Mouse (Mus musculus): Measurements from ENCODE around the gene Epb41l2. TPM values are rescaled to one million over a fixed set of nuclear protein-coding genes. Genes with fewer than 3 reads are reported as not detected.

Epb41l2 gene
- polyA plus RNA-seq, 1 experiment = 121 TPM

GRCm38 (mm10) chr10:25437586-25438298 lies 78.1 kb downstream of the Epb41l2 start:
- TF ChIP-seq POLR2A (IDR thresholded peaks at IDR 0.05; ENCODE audit: extremely low read depth, insufficient read depth, low read length) (no peak), CTCF (IDR thresholded peaks at IDR 0.05; ENCODE audit: extremely low read depth, insufficient read depth, low read length) (no peak)
- H3K4me1 ChIP-seq (ENCODE audit: control insufficient read depth, insufficient read depth, low read length) = peaks cover 1% of the 10 kb centered on the region; the same call in 1 of the 2 replicates
- H3K4me3 ChIP-seq (ENCODE audit: insufficient read depth, low read length) = no peak overlapping the region
- H3K27ac ChIP-seq (ENCODE audit: insufficient read depth, low read length) = peak overlapping the region; percentile 64; the same call in 1 of the 2 replicates

- Histone ChIP-seq H3K4me3 (ENCODE audit: insufficient read depth, low read length) (no peak overlapping the region), H3K4me1 (ENCODE audit: control insufficient read depth, insufficient read depth, low read length) (no peaks in the 10 kb centered on the region; the same call in 1 of the 2 replicates), H3K27ac (ENCODE audit: insufficient read depth, low read length) (no peak overlapping the region)
- TF ChIP-seq CTCF (IDR thresholded peaks at IDR 0.05; ENCODE audit: extremely low read depth, insufficient read depth, low read length) (no peak), POLR2A (IDR thresholded peaks at IDR 0.05; ENCODE audit: extremely low read depth, insufficient read depth, low read length) (no peak)
These were observed 78.7 kb downstream of the Epb41l2 start for GRCm38 (mm10) chr10:25438299-25438680.

- TF ChIP-seq CTCF (IDR thresholded peaks at IDR 0.05; ENCODE audit: extremely low read depth, insufficient read depth, low read length) = no peak
- TF ChIP-seq POLR2A (IDR thresholded peaks at IDR 0.05; ENCODE audit: extremely low read depth, insufficient read depth, low read length) = no peak
- Histone ChIP-seq H3K4me1 (ENCODE audit: control insufficient read depth, insufficient read depth, low read length) (no peaks in the 10 kb centered on the region; the same call in 1 of the 2 replicates), H3K27ac (ENCODE audit: insufficient read depth, low read length) (no peak overlapping the region), H3K4me3 (ENCODE audit: insufficient read depth, low read length) (no peak overlapping the region)
These were observed 79.6 kb downstream of the Epb41l2 start for GRCm38 (mm10) chr10:25439163-25439562.

DNA sequence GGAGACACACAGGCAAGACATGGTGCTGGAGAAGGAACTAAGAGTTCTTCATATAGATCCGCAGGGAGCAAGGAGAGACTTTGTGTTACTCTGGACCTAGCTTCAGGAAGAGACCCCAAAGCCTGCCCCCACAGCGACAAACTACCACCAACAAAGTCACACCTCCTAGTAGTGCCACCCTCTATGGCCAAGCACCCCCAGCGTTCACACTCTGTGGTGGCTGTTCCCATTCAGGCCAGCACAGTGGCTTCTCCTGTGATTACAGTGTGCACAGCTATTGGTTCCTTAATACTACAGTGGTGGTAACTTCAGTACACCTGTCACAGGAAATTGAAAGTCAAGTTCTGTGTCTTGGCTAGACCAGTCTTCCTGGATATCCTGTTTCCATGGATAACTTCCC lies 80.3 kb downstream of the Epb41l2 start:
- Histone ChIP-seq H3K27ac (ENCODE audit: insufficient read depth, low read length) (no peak overlapping the region), H3K4me3 (ENCODE audit: insufficient read depth, low read length) (no peak overlapping the region), H3K4me1 (ENCODE audit: control insufficient read depth, insufficient read depth, low read length) (no peaks in the 10 kb centered on the region; the same call in 1 of the 2 replicates)
- TF ChIP-seq POLR2A (IDR thresholded peaks at IDR 0.05; ENCODE audit: extremely low read depth, insufficient read depth, low read length) = no peak

- Histone ChIP-seq H3K4me3 (ENCODE audit: insufficient read depth, low read length) (no peak overlapping the region), H3K27ac (ENCODE audit: insufficient read depth, low read length) (no peak overlapping the region), H3K4me1 (ENCODE audit: control insufficient read depth, insufficient read depth, low read length) (no peaks in the 10 kb centered on the region; the same call in 1 of the 2 replicates)
- no peak for TF ChIP-seq CTCF (IDR thresholded peaks at IDR 0.05; ENCODE audit: extremely low read depth, insufficient read depth, low read length)
- no peak for TF ChIP-seq POLR2A (IDR thresholded peaks at IDR 0.05; ENCODE audit: extremely low read depth, insufficient read depth, low read length)
These were observed 81.8 kb downstream of the Epb41l2 start for GRCm38 (mm10) chr10:25441405-25441804.

- no peak for TF ChIP-seq POLR2A (IDR thresholded peaks at IDR 0.05; ENCODE audit: extremely low read depth, insufficient read depth, low read length)
- no peak for TF ChIP-seq CTCF (IDR thresholded peaks at IDR 0.05; ENCODE audit: extremely low read depth, insufficient read depth, low read length)
- Histone ChIP-seq H3K27ac (ENCODE audit: insufficient read depth, low read length) (no peak overlapping the region), H3K4me3 (ENCODE audit: insufficient read depth, low read length) (no peak overlapping the region), H3K4me1 (ENCODE audit: control insufficient read depth, insufficient read depth, low read length) (peaks cover 2% of the 10 kb centered on the region; the same call in 1 of the 2 replicates)
These were observed 84.0 kb downstream of the Epb41l2 start for GRCm38 (mm10) chr10:25443626-25444025.

GRCm38 (mm10) chr10:25444198-25444783 lies 84.7 kb downstream of the Epb41l2 start:
- Histone ChIP-seq H3K4me1 (ENCODE audit: control insufficient read depth, insufficient read depth, low read length) (peaks cover 2% of the 10 kb centered on the region; the same call in 1 of the 2 replicates), H3K4me3 (ENCODE audit: insufficient read depth, low read length) (no peak overlapping the region), H3K27ac (ENCODE audit: insufficient read depth, low read length) (no peak overlapping the region)
- TF ChIP-seq CTCF (IDR thresholded peaks at IDR 0.05; ENCODE audit: extremely low read depth, insufficient read depth, low read length) (no peak), POLR2A (IDR thresholded peaks at IDR 0.05; ENCODE audit: extremely low read depth, insufficient read depth, low read length) (no peak)

DNA sequence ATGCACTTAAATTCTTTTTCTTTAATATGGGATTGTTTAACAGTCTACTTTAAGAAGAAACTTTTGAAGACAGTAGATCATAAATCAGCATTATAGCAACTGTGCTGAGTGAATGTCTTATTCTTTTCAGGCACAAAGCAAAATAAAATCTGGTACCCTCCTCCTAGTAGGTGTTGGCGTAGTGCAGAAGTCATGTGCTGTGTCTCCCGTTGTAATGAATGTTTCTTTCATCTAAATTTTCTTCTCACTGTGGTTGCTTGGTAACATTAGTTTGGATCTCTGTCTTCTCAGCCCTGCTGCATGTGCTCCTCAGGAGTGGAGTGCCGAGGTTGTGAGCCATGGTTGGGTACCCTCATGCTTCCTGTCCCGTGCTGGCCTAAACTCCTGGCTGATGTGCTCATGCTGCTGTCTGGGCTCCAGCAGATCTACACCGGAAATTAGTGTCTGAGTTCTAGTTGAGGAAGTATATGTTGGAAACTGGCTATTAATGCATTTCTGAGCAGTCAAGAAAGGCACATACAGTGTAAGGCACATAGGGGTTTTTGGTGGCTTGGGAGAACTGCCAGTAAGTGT lies 87.4 kb downstream of the Epb41l2 start:
- H3K4me3 ChIP-seq (ENCODE audit: insufficient read depth, low read length) = no peak overlapping the region
- H3K27ac ChIP-seq (ENCODE audit: insufficient read depth, low read length) = no peak overlapping the region
- TF ChIP-seq POLR2A (IDR thresholded peaks at IDR 0.05; ENCODE audit: extremely low read depth, insufficient read depth, low read length) (no peak), CTCF (IDR thresholded peaks at IDR 0.05; ENCODE audit: extremely low read depth, insufficient read depth, low read length) (no peak)
- 0 out of 2 replicates have a peak, but pooled peaks cover 2% of the 10 kb centered on the region for H3K4me1 ChIP-seq (ENCODE audit: control insufficient read depth, insufficient read depth, low read length)

GRCm38 (mm10) chr10:25448676-25449075 lies 89.1 kb downstream of the Epb41l2 start:
- 0 out of 2 replicates have a peak, but pooled peaks cover 2% of the 10 kb centered on the region for H3K4me1 ChIP-seq (ENCODE audit: control insufficient read depth, insufficient read depth, low read length)
- no peak overlapping the region for H3K27ac ChIP-seq (ENCODE audit: insufficient read depth, low read length)
- H3K4me3 ChIP-seq (ENCODE audit: insufficient read depth, low read length) = no peak overlapping the region
- TF ChIP-seq POLR2A (IDR thresholded peaks at IDR 0.05; ENCODE audit: extremely low read depth, insufficient read depth, low read length) (no peak), CTCF (IDR thresholded peaks at IDR 0.05; ENCODE audit: extremely low read depth, insufficient read depth, low read length) (no peak)
